Mouse (Mus musculus) forebrain, postnatal 0 days (tissue): Measurements from ENCODE around the gene Sept1. TPM values are rescaled to one million over a fixed set of nuclear protein-coding genes. Genes with fewer than 3 reads are reported as not detected.

Experiments
- ATAC-seq: fragments of 200-750 bp; cut with Nextera tagmentation; 2 replicates; pipeline ENCODE4 v1.8.0; 2017; ENCODE audit warnings: mild to moderate bottlenecking, moderate library complexity
- DNase-seq: peaks from one replicate; pipeline ENCODE4 v3.0.0-alpha.2; 2015
- H3K27ac ChIP-seq: fragments of 300-500 bp; sonication (generic); 2 replicates; pipeline ENCODE4 v1.5.1; 2014; ENCODE audit warnings: low read depth, mild to moderate bottlenecking, antibody characterized with exemption, low read length, moderate library complexity, mixed read lengths
- H3K27me3 ChIP-seq: fragments of 300-500 bp; sonication (generic); 2 replicates; pipeline ENCODE4 v1.6.1; 2014; ENCODE audit warnings: mild to moderate bottlenecking, low read length, mixed read lengths; ENCODE audit not compliant: insufficient read depth
- H3K36me3 ChIP-seq: fragments of 300-500 bp; sonication (generic); 2 replicates; pipeline ENCODE4 v1.6.1; 2014; ENCODE audit warnings: mild to moderate bottlenecking, moderate library complexity; ENCODE audit not compliant: insufficient read depth
- H3K4me1 ChIP-seq: fragments of 300-500 bp; sonication (generic); 2 replicates; pipeline ENCODE4 v1.6.1; 2014; ENCODE audit warnings: antibody characterized with exemption; ENCODE audit not compliant: insufficient read depth
- H3K4me2 ChIP-seq: fragments of 300-500 bp; sonication (generic); 2 replicates; pipeline ENCODE4 v1.6.1; 2014; ENCODE audit warnings: low read depth, mild to moderate bottlenecking, moderate library complexity
- H3K4me3 ChIP-seq: fragments of 300-500 bp; sonication (generic); 2 replicates; pipeline ENCODE4 v1.5.1; 2014; ENCODE audit warnings: low read depth, low read length, mixed read lengths
- H3K9ac ChIP-seq: fragments of 300-500 bp; sonication (generic); 2 replicates; pipeline ENCODE4 v1.6.1; 2014; ENCODE audit warnings: mild to moderate bottlenecking
- H3K9me3 ChIP-seq: fragments of 300-500 bp; sonication (generic); 2 replicates; pipeline ENCODE4 v1.6.1; 2016; ENCODE audit warnings: low read length
- CTCF ChIP-seq: sonication (generic); IDR thresholded peaks from 2 replicates; pipeline ENCODE4 v1.5.1; 2016; ENCODE audit warnings: antibody characterized with exemption, control low read depth, low read depth
- WGBS: fragments of 180-500 bp; shearing (Covaris S2); extraction: QIAGEN DNeasy Blood & Tissue Kit; methylation state at CpG from one replicate; pipeline ENCODE4 v1.1.7; 2014; 5-methylcytosine and 5-hydroxymethylcytosine counted together
- polyA plus RNA-seq: library from polyadenylated mRNA; unstranded; fragments of >200 nt; fragmentation: Nextera tagmentation; extraction: Ambion mirVana; gene quantifications from 2 replicates; pipeline ENCODE4 v1.2.1, GENCODE M21; 2015
- total RNA-seq: library from RNA; depleted of rRNA; stranded (reverse); fragments of >200 nt; gene quantifications from 2 replicates; pipeline ENCODE4 v1.2.3, GENCODE M21; 2014

The Sept1 gene
- total and polyA plus RNA-seq, 2 experiments from 2014 or later = 6.7 to 8.0 TPM

DNA sequence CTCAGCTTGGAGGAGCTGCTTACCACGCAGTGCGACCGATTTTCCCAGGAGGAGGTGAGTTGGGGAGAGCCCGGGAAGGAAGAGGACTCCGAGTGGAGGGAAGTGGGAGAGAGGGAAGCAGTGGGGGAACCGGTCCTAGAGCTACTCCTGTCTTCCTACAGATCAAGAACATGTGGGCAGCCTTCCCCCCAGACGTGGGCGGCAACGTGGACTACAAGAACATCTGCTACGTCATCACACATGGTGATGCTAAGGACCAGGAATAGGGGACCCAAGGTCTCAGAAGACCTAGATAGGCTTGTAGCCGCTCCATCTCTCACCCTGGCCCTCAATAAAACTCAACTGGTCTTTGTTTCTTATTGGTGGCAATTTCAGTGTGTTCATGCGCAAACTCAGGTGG, 19.0 kb downstream of the Sept1 start:
- Histone ChIP-seq H3K4me3 (no peak overlapping the region), H3K4me1 (peaks cover 5% of the 10 kb centered on the region; the same call in 1 of the 2 replicates), H3K9ac (no peak overlapping the region), H3K27me3 (no peaks in the 10 kb centered on the region), H3K27ac (no peak overlapping the region), H3K9me3 (no peaks in the 10 kb centered on the region), H3K4me2 (no peak overlapping the region), H3K36me3 (no peaks in the 10 kb centered on the region)
- WGBS = 61% methylated on average over 12 of the region's 12 CpGs
- no peak for TF ChIP-seq CTCF
- DNase-seq (no peak), ATAC-seq (no peak)

DNA sequence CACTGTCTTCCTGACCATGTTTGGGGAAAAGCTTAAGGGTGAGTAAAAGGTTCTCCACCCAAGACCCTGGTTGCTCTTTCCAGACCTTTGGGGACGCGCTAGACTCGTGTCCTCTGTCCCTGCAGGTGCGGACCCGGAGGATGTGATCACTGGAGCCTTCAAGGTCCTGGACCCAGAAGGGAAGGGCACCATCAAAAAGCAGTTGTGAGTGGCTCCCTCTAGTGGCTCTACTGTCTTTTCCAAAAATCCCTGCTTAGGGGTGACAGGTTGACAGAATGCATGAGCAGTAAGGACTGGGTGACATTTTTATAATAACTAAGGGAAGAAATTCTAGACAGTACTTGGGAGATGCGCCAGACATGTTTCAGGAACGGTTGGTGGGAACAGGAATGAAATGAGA, 19.4 kb downstream of the Sept1 start:
- DNase-seq (no peak), ATAC-seq (no peak)
- no peak overlapping the region for H3K27ac ChIP-seq
- H3K4me2 ChIP-seq = no peak overlapping the region
- peaks cover 5% of the 10 kb centered on the region; the same call in 1 of the 2 replicates for H3K4me1 ChIP-seq
- H3K9ac ChIP-seq = no peak overlapping the region
- H3K9me3 ChIP-seq = no peaks in the 10 kb centered on the region
- no peaks in the 10 kb centered on the region for H3K27me3 ChIP-seq
- peak; percentile 73 for TF ChIP-seq CTCF
- no peak overlapping the region for H3K4me3 ChIP-seq
- WGBS = 38% methylated on average over 7 of the region's 7 CpGs
- no peaks in the 10 kb centered on the region for H3K36me3 ChIP-seq

DNA sequence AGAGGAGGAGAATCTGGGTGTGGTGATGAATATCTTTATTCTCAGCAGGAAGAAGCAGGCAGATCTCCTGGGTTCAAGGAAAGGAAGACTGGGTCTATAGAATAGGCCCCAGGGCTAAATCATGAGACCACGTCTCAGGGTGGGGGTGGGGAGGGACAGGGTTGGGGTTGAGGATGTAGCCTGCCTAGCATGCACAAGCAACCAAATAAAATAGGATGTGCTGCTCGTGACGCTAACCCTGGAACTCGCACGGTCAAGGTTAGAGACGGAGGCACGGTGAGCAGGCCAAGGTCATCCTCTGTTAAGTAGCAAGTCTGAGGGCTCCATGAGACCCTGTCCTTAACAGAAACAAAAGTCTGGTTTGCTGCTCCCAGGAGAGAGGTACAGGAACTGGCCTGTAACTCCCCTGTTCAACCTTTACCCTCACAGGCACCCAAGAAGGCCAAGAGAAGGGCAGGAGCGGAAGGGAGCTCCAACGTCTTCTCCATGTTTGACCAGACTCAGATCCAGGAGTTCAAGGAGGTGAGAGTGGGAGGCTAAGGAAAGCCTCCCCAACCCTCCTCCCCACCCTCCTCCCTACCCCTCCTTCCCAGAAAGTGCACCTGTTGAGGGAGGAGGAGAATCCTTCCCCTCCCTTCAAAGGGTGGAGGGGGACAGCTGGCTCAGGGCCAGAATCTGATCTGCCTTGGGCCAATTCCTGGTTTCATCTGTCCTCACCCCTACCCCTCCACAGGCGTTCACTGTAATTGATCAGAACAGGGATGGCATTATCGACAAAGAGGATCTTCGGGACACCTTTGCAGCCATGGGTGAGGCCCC, 20.3 kb downstream of the Sept1 start:
- Histone ChIP-seq H3K36me3 (no peaks in the 10 kb centered on the region), H3K4me3 (no peak overlapping the region), H3K27me3 (no peaks in the 10 kb centered on the region), H3K4me1 (peaks cover 5% of the 10 kb centered on the region; the same call in 1 of the 2 replicates), H3K27ac (no peak overlapping the region), H3K9ac (no peak overlapping the region), H3K4me2 (no peak overlapping the region), H3K9me3 (no peaks in the 10 kb centered on the region)
- DNase-seq (no peak), ATAC-seq (no peak)
- WGBS = 92% methylated on average over 12 of the region's 12 CpGs
- no peak for TF ChIP-seq CTCF

DNA sequence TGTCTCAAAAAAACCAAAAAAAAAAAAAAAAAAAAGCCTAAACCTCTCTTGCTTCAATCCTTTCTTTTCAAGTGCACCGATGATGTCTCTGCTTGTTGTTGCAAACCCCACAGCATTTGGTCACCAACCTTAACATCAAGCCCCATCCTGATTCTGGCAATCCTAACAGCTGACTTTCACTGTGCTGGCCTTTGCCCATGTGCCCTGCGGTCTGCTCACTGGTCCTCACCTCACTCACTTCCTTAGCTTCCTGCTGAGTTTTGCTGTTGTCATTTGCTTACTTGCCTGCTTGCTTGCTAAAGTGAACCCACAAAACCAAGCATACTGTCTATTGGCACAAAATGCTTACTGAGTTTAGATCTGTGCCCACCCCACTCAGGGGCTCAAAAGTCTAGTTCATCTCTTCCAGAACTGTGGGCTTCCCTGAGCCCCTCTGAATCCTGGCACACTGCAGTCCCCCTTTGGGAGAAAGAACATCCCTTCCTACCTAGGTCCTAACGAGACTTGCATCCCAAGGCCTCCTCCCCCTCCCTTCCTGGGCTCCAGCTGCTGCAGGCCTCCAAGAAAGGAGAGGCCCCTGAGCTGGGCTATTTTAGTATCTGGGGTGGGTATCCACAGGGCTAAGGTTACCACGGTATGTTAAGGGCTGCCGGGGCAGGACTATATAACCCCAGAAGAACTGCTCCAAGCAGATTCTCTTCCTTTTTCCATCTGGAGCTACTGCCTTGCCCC, 21.8 kb downstream of the Sept1 start:
- Histone ChIP-seq H3K4me1 (peaks cover 15% of the 10 kb centered on the region), H3K9me3 (no peaks in the 10 kb centered on the region), H3K27me3 (no peaks in the 10 kb centered on the region), H3K4me2 (no peak overlapping the region), H3K27ac (no peak overlapping the region), H3K36me3 (no peaks in the 10 kb centered on the region), H3K9ac (no peak overlapping the region), H3K4me3 (no peak overlapping the region)
- TF ChIP-seq CTCF = no peak
- ATAC-seq (no peak), DNase-seq (no peak)
- WGBS = 77% methylated on average over 5 of the region's 5 CpGs

DNA sequence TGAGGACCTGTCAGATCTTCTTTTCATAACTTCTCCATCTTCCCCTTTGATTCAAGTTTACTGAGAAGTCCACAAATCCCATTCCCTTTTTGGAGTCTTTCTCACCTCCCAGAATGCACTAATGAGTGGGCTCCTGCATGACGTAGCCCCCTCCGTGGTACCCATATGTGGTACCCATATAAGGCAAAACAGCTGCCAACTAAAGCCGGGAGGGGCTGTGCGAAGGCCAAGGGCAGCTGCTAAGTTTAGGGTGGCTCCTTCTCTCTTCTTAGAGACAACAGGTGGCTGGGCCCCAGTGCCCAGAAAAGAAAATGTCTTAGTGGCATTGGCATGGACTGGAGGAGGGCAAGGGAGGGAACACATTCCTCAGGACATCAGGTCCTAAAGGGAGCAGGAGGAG, 22.7 kb downstream of the Sept1 start:
- H3K36me3 ChIP-seq = no peaks in the 10 kb centered on the region
- no peak overlapping the region for H3K9ac ChIP-seq
- H3K4me2 ChIP-seq = no peak overlapping the region
- H3K4me1 ChIP-seq = peaks cover 15% of the 10 kb centered on the region
- 90% methylated on average over 4 of the region's 4 CpGs for WGBS
- H3K27me3 ChIP-seq = no peaks in the 10 kb centered on the region
- no peak overlapping the region for H3K27ac ChIP-seq
- no peak for DNase-seq
- H3K4me3 ChIP-seq = no peak overlapping the region
- no peak for ATAC-seq
- H3K9me3 ChIP-seq = no peaks in the 10 kb centered on the region
- no peak for TF ChIP-seq CTCF

DNA sequence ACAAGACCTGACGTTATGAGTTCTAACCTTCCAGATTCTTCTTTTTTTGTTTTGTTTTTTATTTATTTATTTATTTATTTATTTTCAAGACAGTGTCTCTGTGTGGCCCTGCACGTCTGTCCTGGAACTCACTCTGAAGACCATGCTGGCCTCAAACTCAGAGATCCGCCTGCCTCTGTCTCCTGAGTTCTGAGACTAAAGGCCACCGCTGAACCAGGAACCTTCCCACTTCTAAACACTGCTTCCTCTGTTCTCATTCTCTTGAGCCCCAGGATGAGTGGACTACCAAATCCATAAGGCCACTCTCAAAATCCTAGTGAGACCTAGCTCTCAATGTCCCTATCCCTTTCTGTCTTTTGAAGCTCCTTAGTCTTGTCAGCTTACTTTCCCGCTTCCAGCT, 23.1 kb downstream of the Sept1 start:
- peak overlapping the region; percentile 92; the same call in 1 of the 2 replicates for H3K4me3 ChIP-seq
- DNase-seq = no peak
- H3K9me3 ChIP-seq = no peaks in the 10 kb centered on the region
- WGBS = 81% methylated on average over 5 of the region's 5 CpGs
- no peak for ATAC-seq
- no peaks in the 10 kb centered on the region for H3K36me3 ChIP-seq
- peak overlapping the region; percentile 57 for H3K4me2 ChIP-seq
- TF ChIP-seq CTCF = no peak
- H3K27ac ChIP-seq = no peak overlapping the region
- H3K9ac ChIP-seq = no peak overlapping the region
- no peaks in the 10 kb centered on the region for H3K27me3 ChIP-seq
- H3K4me1 ChIP-seq = peaks cover 15% of the 10 kb centered on the region
